Comparison of ENCODE assay signal across 8 mouse cellular contexts in genomic region chr12:69789766-69790529, GRCm38 (mm10). TPM values are rescaled to one million over a fixed set of nuclear protein-coding genes. Genes with fewer than 3 reads are reported as not detected.
DNase-seq lines count a peak whose midpoint lies in the region; ATAC-seq and TF ChIP-seq lines count a peak whose summit lies in the region.

No protein-coding gene starts in this region.

- H3K36me3 ChIP-seq in hindbrain, embryonic 11.5 days (ENCODE audit: control insufficient read depth, insufficient read depth, low read length), result no peaks in the 10 kb centered on the region
- H3K36me3 ChIP-seq in liver, adult 2 months (ENCODE audit: control insufficient read depth, insufficient read depth, low read length), result no peaks in the 10 kb centered on the region
- H3K36me3 ChIP-seq in stomach, embryonic 15.5 days, result no peaks in the 10 kb centered on the region

- no peak for TF ChIP-seq CTCF in liver, adult 2 months (IDR thresholded peaks at IDR 0.05; ENCODE audit: low read depth, low read length)

- H3K9me3 ChIP-seq in hindbrain, embryonic 11.5 days (ENCODE audit: control insufficient read depth, low read length), result no peaks in the 10 kb centered on the region
- H3K9me3 ChIP-seq in stomach, embryonic 15.5 days, result no peaks in the 10 kb centered on the region

- H3K9ac ChIP-seq in hindbrain, embryonic 11.5 days (ENCODE audit: low read depth, low read length), result peak overlapping the region; percentile 58
- H3K9ac ChIP-seq in liver, adult 2 months (ENCODE audit: low read depth, low read length), result peak overlapping the region; percentile 46
- H3K9ac ChIP-seq in stomach, embryonic 15.5 days, result peak overlapping the region; percentile 32; the same call in 1 of the 2 replicates

- no peaks in the 10 kb centered on the region for H3K4me1 ChIP-seq in hindbrain, embryonic 11.5 days (replicated peaks; ENCODE audit: control insufficient read depth, insufficient read depth, low read length)
- peaks cover 6% of the 10 kb centered on the region; the same call in 1 of the 2 replicates for H3K4me1 ChIP-seq in liver, adult 2 months (ENCODE audit: control insufficient read depth, insufficient read depth, low read length)
- peaks cover 13% of the 10 kb centered on the region for H3K4me1 ChIP-seq in stomach, embryonic 15.5 days

- H3K27me3 ChIP-seq in hindbrain, embryonic 11.5 days (ENCODE audit: control insufficient read depth, insufficient read depth, low read length), result peaks cover 2% of the 10 kb centered on the region; the same call in 1 of the 2 replicates
- H3K27me3 ChIP-seq in liver, adult 2 months (ENCODE audit: control insufficient read depth, insufficient read depth, low read length), result no peaks in the 10 kb centered on the region
- no peaks in the 10 kb centered on the region; the same call in 1 of the 2 replicates for H3K27me3 ChIP-seq in stomach, embryonic 15.5 days (replicated peaks)

- H3K27ac ChIP-seq in hindbrain, embryonic 11.5 days (ENCODE audit: low read depth, low read length), result no peak overlapping the region
- no peak overlapping the region for H3K27ac ChIP-seq in liver, adult 2 months (replicated peaks; ENCODE audit: insufficient read depth, low read depth, low read length)
- no peak overlapping the region for H3K27ac ChIP-seq in stomach, embryonic 15.5 days

- DNase-seq in layer of hippocampus, adult 8-10 months (ENCODE audit: low spot score in 2 of 2), result peak; percentile 20 to 25
- no peak for DNase-seq in layer of hippocampus, adult 11-12 months (ENCODE audit: low spot score)
- peak; percentile 61 for DNase-seq in cerebellum, adult 9-10 months
- no peak for DNase-seq in hindbrain, embryonic 11.5 days (ENCODE audit: low spot score)
- no peak for DNase-seq in liver, adult 2 months (ENCODE audit: extremely low read depth, low read depth, low spot score)
- DNase-seq in gastrocnemius, postnatal 10 days, result no peak
- DNase-seq in retina, postnatal 1 day, result no peak

- peak overlapping the region; percentile 98 for H3K4me2 ChIP-seq in hindbrain, embryonic 11.5 days (replicated peaks; ENCODE audit: low read depth, low read length)
- H3K4me2 ChIP-seq in stomach, embryonic 15.5 days, result peak overlapping the region; percentile 99

- ATAC-seq in hindbrain, embryonic 11.5 days (ENCODE audit: low FRiP score), result peak; percentile 49; the same call in 1 of the 2 replicates
- ATAC-seq in stomach, embryonic 15.5 days (ENCODE audit: insufficient read depth, low FRiP score, low read depth), result peak; percentile 41; the same call in 1 of the 2 replicates

- WGBS in hindbrain, embryonic 11.5 days, result 35% methylated on average over 27 of the region's 27 CpGs
- 49% methylated on average over 27 of the region's 27 CpGs for WGBS in liver, adult 2 months
- 34% methylated on average over 27 of the region's 27 CpGs for WGBS in stomach, embryonic 15.5 days

- H3K4me3 ChIP-seq in hindbrain, embryonic 11.5 days (ENCODE audit: low read depth, low read length), result peak overlapping the region; percentile 47
- H3K4me3 ChIP-seq in liver, adult 2 months (ENCODE audit: insufficient read depth, low read depth, low read length), result peak overlapping the region; percentile 62
- H3K4me3 ChIP-seq in stomach, embryonic 15.5 days (replicated peaks), result peak overlapping the region; percentile 55

- TF ChIP-seq POLR2A in liver, adult 2 months (IDR thresholded peaks at IDR 0.05; ENCODE audit: extremely low read depth, insufficient read depth, low read length), result no peak

- H3K79me2 ChIP-seq in liver, adult 2 months (ENCODE audit: control insufficient read depth, insufficient read depth, low read length), result no peaks in the 10 kb centered on the region

RNA-seq across cellular contexts. Expression of gene Cdkl1, which starts 1.1 kb away (rescaled TPM):
- 10 to 100 TPM; 20.1 to 27.1 (median 24.5) TPM for total RNA-seq in layer of hippocampus, adult 8-10 months (2022)
- polyA plus RNA-seq in hindbrain, embryonic 11.5 days (2014; fragmentation: Nextera tagmentation; extraction: Ambion mirVana), result 0.77 and 1.5 TPM in 2 replicates
- total RNA-seq in liver, adult 2 months (2014; rRNA removed), result 0.28 and 0.54 TPM in 2 replicates
- 0.05 TPM in 1 of 2 replicates, not detected in the other for polyA plus RNA-seq in liver, adult 2 months (2012; rRNA removed)
- 4.2 and 5.5 TPM in 2 replicates for polyA plus RNA-seq in stomach, embryonic 15.5 days (2015; fragmentation: Nextera tagmentation; extraction: Ambion mirVana)
- total RNA-seq in gastrocnemius, postnatal 10 days (2021), result 1 to 10 TPM; 1.4 to 2.1 TPM

Comparison
In these comparisons a context has a peak if more than half of its experiments do, and no peak if none do; other contexts are left out.
1. DNase-seq: peak in layer of hippocampus, adult 8-10 months (2 of 2) and cerebellum, adult 9-10 months (single experiment); none in layer of hippocampus, adult 11-12 months (single experiment), hindbrain, embryonic 11.5 days (single experiment), liver, adult 2 months (single experiment), gastrocnemius, postnatal 10 days (single experiment) and retina, postnatal 1 day (single experiment).
2. RNA of gene Cdkl1, which starts 1.1 kb away (total RNA-seq): 20.1 to 27.1 TPM in layer of hippocampus, adult 8-10 months; 1.4 to 2.1 TPM in gastrocnemius, postnatal 10 days and 0.28 to 0.54 TPM in liver, adult 2 months; every median in the first group is over 4 times any median in the second.
3. Peak in every context shown above with its lines, with median percentiles within 50 percentile points of each other: H3K4me3 ChIP-seq and H3K9ac ChIP-seq.